Mouse (Mus musculus) T-helper 2 cell (primary cell): ENCODE measurements at regions not wholly inside any gene's neighbourhood (a gene's known extent, or its start where the extent isn't known, plus 50 kb on each side); places are given as distances from the start of the nearest gene placed in this dataset.

Source experiments
- in situ Hi-C: fragments of 300-600 bp; cut with MboI, MseI; formaldehyde crosslinking; loops from one replicate; pipeline ENCODE4 v1.15.1; 2025; ENCODE audit warnings: high pct_unique_total_duplicates

DNA sequence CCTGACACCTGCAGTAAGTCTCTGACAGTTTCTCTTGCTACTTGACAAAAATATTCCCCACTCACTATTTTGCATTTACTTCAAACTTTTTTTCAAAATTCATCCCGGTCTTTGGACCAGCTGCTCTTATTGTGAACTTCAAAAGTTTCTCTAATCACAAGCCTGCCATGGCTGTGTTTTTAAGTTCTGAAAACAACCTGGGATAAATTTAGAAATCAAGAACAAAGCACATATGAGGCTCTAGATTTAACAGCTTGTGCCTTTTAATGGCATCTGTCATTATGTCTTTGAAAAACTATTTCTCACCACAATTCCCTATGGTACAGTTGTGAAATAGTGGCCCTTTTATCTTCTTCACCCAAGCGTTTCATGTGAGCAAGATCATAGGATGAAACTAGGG, 232.4 kb upstream of the Kcnd2 start:
- in situ Hi-C loops, result no loop called here

DNA sequence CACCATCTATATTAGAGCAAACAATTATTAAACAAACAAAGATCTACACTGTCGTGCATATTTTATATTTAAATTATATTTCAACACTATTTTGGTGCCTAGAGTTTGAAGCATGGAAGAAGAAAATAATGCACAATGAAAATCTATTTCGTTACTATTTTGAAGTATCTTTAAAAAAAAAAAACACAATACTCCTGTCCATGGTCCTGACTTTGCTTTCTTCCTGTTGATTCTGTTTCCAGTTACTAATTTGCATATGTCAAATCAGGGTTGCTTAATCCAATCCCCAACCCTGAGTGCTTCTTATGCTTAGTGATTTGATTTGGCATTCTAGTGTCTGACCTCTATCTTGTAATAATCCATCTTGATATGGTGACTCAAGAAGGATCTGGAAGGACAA, 210.2 kb upstream of the Kcnd2 start:
- in situ Hi-C loops, result no loop called here

DNA sequence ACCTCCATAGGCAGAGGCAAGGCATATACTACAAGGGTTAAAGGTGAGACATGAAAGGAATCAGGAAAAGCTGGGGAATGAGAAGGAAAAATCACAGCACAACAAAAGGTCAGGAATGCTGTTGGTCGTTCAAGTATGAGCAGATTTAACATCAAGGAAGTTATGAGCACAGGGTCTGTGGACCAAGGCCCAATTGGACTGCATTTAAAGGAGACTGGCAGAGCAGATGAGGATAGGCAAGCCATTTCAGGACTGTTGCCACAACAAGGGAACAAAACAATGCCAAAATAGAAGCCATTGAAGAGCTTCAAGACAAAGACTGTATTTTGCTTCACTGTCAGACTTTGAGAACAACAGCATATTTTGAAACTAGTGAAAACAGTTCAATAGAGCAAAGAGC, 167.4 kb upstream of the Kcnd2 start:
- in situ Hi-C loops, result no loop called here

DNA sequence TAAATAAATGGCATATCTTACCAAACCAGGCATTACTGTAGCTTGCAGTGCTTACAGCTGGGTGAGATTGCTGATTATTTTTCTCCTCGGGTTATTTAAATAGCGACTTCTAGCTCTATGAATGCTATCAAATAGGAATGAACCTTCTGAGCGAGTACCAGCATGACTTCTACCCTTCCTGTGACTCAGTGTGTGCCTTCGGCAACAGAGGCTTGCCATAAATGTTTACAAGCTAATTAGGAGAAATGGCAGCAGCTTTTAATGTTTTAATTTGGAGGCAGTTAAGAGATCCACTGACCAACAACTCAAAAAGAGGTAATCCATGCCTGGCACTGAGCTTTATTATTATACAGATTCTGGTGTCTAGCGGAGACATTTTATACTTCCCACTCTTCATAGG, 122.3 kb upstream of the Kcnd2 start:
- in situ Hi-C loops, result loop anchor here (25.0 kb wide), 1 partner anchor 2006 kb away; no protein-coding TSS in a partner anchor

GRCm38 (mm10) chr6:21111238-21111992, 103.9 kb upstream of the Kcnd2 start:
- in situ Hi-C loops, result no loop called here

DNA sequence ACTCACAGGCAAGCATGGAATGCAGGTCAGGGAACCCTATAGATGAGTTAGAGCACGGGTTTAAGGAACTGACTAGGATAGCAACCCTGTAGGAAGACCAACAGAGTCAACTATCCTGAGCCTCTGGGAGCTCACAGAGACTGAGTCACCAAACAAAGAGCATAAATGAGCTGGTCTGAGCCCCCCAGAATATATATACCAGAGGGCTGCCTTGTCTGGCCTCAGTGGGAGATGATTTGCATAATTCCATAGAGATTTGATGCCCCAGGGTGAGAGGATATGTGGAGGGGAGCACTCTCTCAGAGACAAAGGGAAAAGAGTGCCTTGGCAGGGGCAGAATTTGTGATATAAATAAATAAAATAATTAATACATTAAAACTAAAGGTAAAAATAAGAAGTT, 93.2 kb upstream of the Kcnd2 start:
- in situ Hi-C loops, result no loop called here

DNA sequence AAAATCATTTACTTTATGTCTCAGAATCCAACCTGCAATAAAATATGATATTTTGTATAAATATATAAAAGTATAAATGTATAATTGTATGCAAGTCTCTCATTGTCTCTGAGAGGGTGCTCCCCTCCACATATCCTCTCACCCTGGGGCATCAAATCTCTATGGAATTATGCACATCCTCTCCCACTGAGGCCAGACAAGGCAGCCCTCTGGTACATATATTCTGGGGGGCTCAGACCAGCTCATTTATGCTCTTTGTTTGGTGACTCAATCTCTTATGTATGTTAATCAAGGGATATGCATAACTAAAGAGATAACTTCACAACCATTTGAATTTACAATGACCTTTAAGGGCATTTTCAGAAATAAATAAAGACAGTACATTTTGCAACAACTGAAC, 92.5 kb upstream of the Kcnd2 start:
- in situ Hi-C loops, result no loop called here
